9 mouse cellular contexts compared by ENCODE assay signal in the genomic region with DNA sequence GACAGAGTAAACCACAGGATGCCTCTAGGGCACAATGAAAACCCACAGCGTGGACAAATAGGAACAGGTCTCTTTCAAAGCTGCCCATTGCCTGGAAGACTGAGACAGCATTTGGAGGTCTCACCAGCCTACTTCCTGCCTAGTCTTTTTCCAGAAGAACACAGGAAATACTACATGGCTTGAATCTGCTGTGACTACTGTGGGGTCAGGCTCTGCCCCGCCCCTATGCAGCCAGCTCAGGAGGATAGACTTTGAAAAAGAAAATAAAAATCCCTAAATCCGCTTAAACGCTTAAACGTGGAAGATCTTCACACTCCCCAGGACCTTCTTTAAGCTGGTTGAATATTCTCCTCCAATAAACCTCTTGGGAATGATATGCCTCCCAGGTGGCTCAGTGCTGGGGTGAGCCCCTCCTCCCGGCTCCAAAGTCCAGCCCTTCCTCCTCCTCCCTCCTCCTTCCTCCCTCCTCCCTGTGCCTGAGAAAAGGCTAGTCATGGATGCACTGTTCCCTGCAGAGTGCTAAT. TPM values are rescaled to one million over a fixed set of nuclear protein-coding genes. Genes with fewer than 3 reads are reported as not detected.
A peak's percentile ranks its signal among the peaks of the same experiment; 100 is the strongest.
DNase-seq lines count a peak whose midpoint lies in the region; ATAC-seq and TF ChIP-seq lines count a peak whose summit lies in the region.
"Had no signal": no experiment of that assay in that cellular context is flagged by ENCODE, and none has a peak within 500 bp of the region (broad histone marks: within the 10 kb centered on the region; RNA-seq: fewer than 3 reads in every experiment).

No protein-coding gene starts in this region.

- ATAC-seq in forebrain, embryonic 14.5 days = 0 out of 2 replicates have a peak, but pooled peaks have one; percentile 40
- ATAC-seq in forebrain, embryonic 13.5 days = no peak
- peak; percentile 50; the same call in 1 of the 2 replicates for ATAC-seq in midbrain, embryonic 11.5 days (ENCODE audit: low FRiP score)
- 0 out of 2 replicates have a peak, but pooled peaks have one; percentile 51 for ATAC-seq in liver, embryonic 13.5 days (ENCODE audit: low read depth)
- ATAC-seq in stomach, postnatal 0 days (ENCODE audit: low FRiP score, low TSS enrichment) = peak; percentile 60; the same call in 1 of the 2 replicates

- H3K4me3 ChIP-seq in forebrain, embryonic 14.5 days (ENCODE audit: low read depth, low read length) = no peak overlapping the region
- no peak overlapping the region for H3K4me3 ChIP-seq in forebrain, embryonic 13.5 days
- H3K4me3 ChIP-seq in midbrain, embryonic 11.5 days (ENCODE audit: low read depth, low read length) = no peak overlapping the region
- H3K4me3 ChIP-seq in midbrain, embryonic 10.5 days = no peak overlapping the region
- H3K4me3 ChIP-seq in liver, embryonic 13.5 days (replicated peaks) = no peak overlapping the region
- H3K4me3 ChIP-seq in stomach, postnatal 0 days (ENCODE audit: low read depth, low read length) = no peak overlapping the region

- H3K9me3 ChIP-seq in forebrain, embryonic 14.5 days (replicated peaks; ENCODE audit: control insufficient read depth, low read length) = no peaks in the 10 kb centered on the region
- H3K9me3 ChIP-seq in forebrain, embryonic 13.5 days (replicated peaks) = no peaks in the 10 kb centered on the region
- H3K9me3 ChIP-seq in midbrain, embryonic 11.5 days (ENCODE audit: control insufficient read depth, low read length) = no peaks in the 10 kb centered on the region
- H3K9me3 ChIP-seq in midbrain, embryonic 10.5 days (replicated peaks) = no peaks in the 10 kb centered on the region
- H3K9me3 ChIP-seq in liver, embryonic 13.5 days (replicated peaks) = no peaks in the 10 kb centered on the region
- no peaks in the 10 kb centered on the region for H3K9me3 ChIP-seq in stomach, postnatal 0 days (ENCODE audit: control insufficient read depth, low read length)

- TF ChIP-seq CTCF in stomach, postnatal 0 days (IDR thresholded peaks at IDR 0.05; ENCODE audit: low read depth) = no peak

- no peak for TF ChIP-seq EP300 in stomach, postnatal 0 days (optimal IDR thresholded peaks at IDR 0.05)

- H3K36me3 ChIP-seq in forebrain, embryonic 14.5 days (ENCODE audit: control insufficient read depth, insufficient read depth, low read length) = no peaks in the 10 kb centered on the region
- H3K36me3 ChIP-seq in forebrain, embryonic 13.5 days (ENCODE audit: poor library complexity, severe bottlenecking) = no peaks in the 10 kb centered on the region
- H3K36me3 ChIP-seq in midbrain, embryonic 11.5 days (ENCODE audit: control insufficient read depth, insufficient read depth, low read length) = no peaks in the 10 kb centered on the region
- no peaks in the 10 kb centered on the region for H3K36me3 ChIP-seq in midbrain, embryonic 10.5 days
- H3K36me3 ChIP-seq in liver, embryonic 13.5 days = no peaks in the 10 kb centered on the region
- H3K36me3 ChIP-seq in stomach, postnatal 0 days (ENCODE audit: control insufficient read depth, insufficient read depth, low read length) = no peaks in the 10 kb centered on the region

- H3K4me1 ChIP-seq in forebrain, embryonic 14.5 days (ENCODE audit: control insufficient read depth, insufficient read depth, low read length) = 0 out of 2 replicates have a peak, but pooled peaks cover 5% of the 10 kb centered on the region
- H3K4me1 ChIP-seq in forebrain, embryonic 13.5 days = peaks cover 10% of the 10 kb centered on the region
- peaks cover 4% of the 10 kb centered on the region for H3K4me1 ChIP-seq in midbrain, embryonic 11.5 days (ENCODE audit: control insufficient read depth, insufficient read depth, low read length)
- peaks cover 18% of the 10 kb centered on the region for H3K4me1 ChIP-seq in midbrain, embryonic 10.5 days
- H3K4me1 ChIP-seq in liver, embryonic 13.5 days (replicated peaks) = 0 out of 2 replicates have a peak, but pooled peaks cover 2% of the 10 kb centered on the region
- H3K4me1 ChIP-seq in stomach, postnatal 0 days (replicated peaks; ENCODE audit: control insufficient read depth, insufficient read depth) = no peaks in the 10 kb centered on the region

- H3K27me3 ChIP-seq in forebrain, embryonic 14.5 days (replicated peaks; ENCODE audit: control insufficient read depth, insufficient read depth, low read length) = no peaks in the 10 kb centered on the region
- no peaks in the 10 kb centered on the region for H3K27me3 ChIP-seq in forebrain, embryonic 13.5 days
- no peaks in the 10 kb centered on the region for H3K27me3 ChIP-seq in midbrain, embryonic 11.5 days (ENCODE audit: control insufficient read depth, insufficient read depth, low read length)
- H3K27me3 ChIP-seq in midbrain, embryonic 10.5 days (ENCODE audit: low read depth, poor library complexity, severe bottlenecking) = peaks cover 55% of the 10 kb centered on the region
- no peaks in the 10 kb centered on the region for H3K27me3 ChIP-seq in liver, embryonic 13.5 days
- no peaks in the 10 kb centered on the region for H3K27me3 ChIP-seq in stomach, postnatal 0 days (ENCODE audit: control insufficient read depth, insufficient read depth, low read length)

- WGBS in forebrain, embryonic 14.5 days = 14% methylated on average over 6 of the region's 6 CpGs
- 16% methylated on average over 6 of the region's 6 CpGs for WGBS in forebrain, embryonic 13.5 days
- WGBS in midbrain, embryonic 11.5 days = 10% methylated on average over 6 of the region's 6 CpGs
- WGBS in midbrain, embryonic 10.5 days = 12% methylated on average over 6 of the region's 6 CpGs
- WGBS in liver, embryonic 13.5 days (ENCODE audit: insufficient replicate concordance) = 12% methylated on average over 6 of the region's 6 CpGs
- 15% methylated on average over 6 of the region's 6 CpGs for WGBS in stomach, postnatal 0 days

- H3K4me2 ChIP-seq in forebrain, embryonic 14.5 days (ENCODE audit: low read length) = no peak overlapping the region
- no peak overlapping the region for H3K4me2 ChIP-seq in forebrain, embryonic 13.5 days
- no peak overlapping the region for H3K4me2 ChIP-seq in midbrain, embryonic 11.5 days
- no peak overlapping the region for H3K4me2 ChIP-seq in liver, embryonic 13.5 days
- H3K4me2 ChIP-seq in stomach, postnatal 0 days (replicated peaks; ENCODE audit: low read depth) = no peak overlapping the region; the same call in 1 of the 2 replicates

- no peak for DNase-seq in forebrain, embryonic 14.5 days (ENCODE audit: low spot score)
- peak; percentile 86 for DNase-seq in midbrain, embryonic 11.5 days (ENCODE audit: low spot score, missing footprints)
- no peak for DNase-seq in midbrain, embryonic 10.5 days (ENCODE audit: low spot score)
- no peak for DNase-seq in liver, embryonic 13.5 days
- DNase-seq in stomach, postnatal 0 days (ENCODE audit: low spot score) = peak; percentile 28
- no peak for DNase-seq in left cerebral cortex, postnatal 36 days (ENCODE audit: low spot score in 2 of 2)
- no peak for DNase-seq in left cerebral cortex, postnatal 14 days (ENCODE audit: low spot score in 2 of 2)
- DNase-seq: adrenal gland, postnatal 25 days had no signal

- H3K9ac ChIP-seq in forebrain, embryonic 14.5 days (ENCODE audit: low read length) = no peak overlapping the region
- no peak overlapping the region; the same call in 1 of the 2 replicates for H3K9ac ChIP-seq in forebrain, embryonic 13.5 days
- H3K9ac ChIP-seq in midbrain, embryonic 11.5 days (ENCODE audit: low read length) = no peak overlapping the region
- no peak overlapping the region for H3K9ac ChIP-seq in liver, embryonic 13.5 days
- no peak overlapping the region for H3K9ac ChIP-seq in stomach, postnatal 0 days (ENCODE audit: low read length)

- H3K27ac ChIP-seq in forebrain, embryonic 14.5 days (ENCODE audit: low read depth, low read length) = no peak overlapping the region
- H3K27ac ChIP-seq in forebrain, embryonic 13.5 days = no peak overlapping the region
- H3K27ac ChIP-seq in midbrain, embryonic 11.5 days (ENCODE audit: low read depth, low read length) = no peak overlapping the region
- no peak overlapping the region for H3K27ac ChIP-seq in midbrain, embryonic 10.5 days (replicated peaks)
- H3K27ac ChIP-seq in liver, embryonic 13.5 days = no peak overlapping the region
- no peak overlapping the region for H3K27ac ChIP-seq in stomach, postnatal 0 days (replicated peaks)

- intact Hi-C loops in left cerebral cortex, postnatal 36 days (cut with DNase I) = no loop called here
- intact Hi-C loops in left cerebral cortex, postnatal 14 days (cut with DNase I) = no loop called here

RNA-seq across cellular contexts. Expression of gene Mapt, which starts 15.0 kb away (rescaled TPM):
- polyA plus RNA-seq in forebrain, embryonic 14.5 days (2014; fragmentation: Nextera tagmentation; extraction: Ambion mirVana) = 354 and 601 TPM in 2 replicates
- 277 and 315 TPM in 2 replicates for polyA plus RNA-seq in forebrain, embryonic 13.5 days (2015; fragmentation: Nextera tagmentation; extraction: Ambion mirVana)
- polyA plus RNA-seq in midbrain, embryonic 11.5 days (2014; fragmentation: Nextera tagmentation; extraction: Ambion mirVana) = 70.9 and 71.6 TPM in 2 replicates
- 23.7 and 47.2 TPM in 2 replicates for polyA plus RNA-seq in midbrain, embryonic 10.5 days (2016; fragmentation: Nextera tagmentation; extraction: Ambion mirVana)
- 0.53 and 1.0 TPM in 2 replicates for polyA plus RNA-seq in liver, embryonic 13.5 days (2015; fragmentation: Nextera tagmentation; extraction: Ambion mirVana)
- polyA plus RNA-seq in stomach, postnatal 0 days (2015; fragmentation: Nextera tagmentation; extraction: Ambion mirVana) = 6.8 and 8.2 TPM in 2 replicates
- 100 to 1,000 TPM; 349 to 367 TPM for total RNA-seq in left cerebral cortex, postnatal 36 days (2021)
- total RNA-seq in left cerebral cortex, postnatal 14 days (2021) = 100 to 1,000 TPM; 324 to 330 TPM

Comparison
In these comparisons a context has a peak if more than half of its experiments do, and no peak if none do; other contexts are left out.
1. DNase-seq: peak in midbrain, embryonic 11.5 days (single experiment) and stomach, postnatal 0 days (single experiment); none in forebrain, embryonic 14.5 days (single experiment), midbrain, embryonic 10.5 days (single experiment), liver, embryonic 13.5 days (single experiment), left cerebral cortex, postnatal 36 days (0 of 2) and left cerebral cortex, postnatal 14 days (0 of 2).